Mouse (Mus musculus) heart, embryonic 10.5 days (tissue): ENCODE results near the gene Ndufaf7. TPM values are rescaled to one million over a fixed set of nuclear protein-coding genes. Genes with fewer than 3 reads are reported as not detected.

ENCODE experiments used
- DNase-seq: peaks from one replicate; pipeline ENCODE4 v3.0.0-alpha.2; 2017; ENCODE audit warnings: low spot score
- H3K27ac ChIP-seq: fragments of 300-500 bp; sonication (generic); 2 replicates; pipeline ENCODE4 v1.5.1; 2016; ENCODE audit warnings: mild to moderate bottlenecking
- H3K27me3 ChIP-seq: fragments of 300-500 bp; sonication (generic); 2 replicates; pipeline ENCODE4 v1.6.1; 2016; ENCODE audit warnings: mild to moderate bottlenecking; ENCODE audit not compliant: poor library complexity, insufficient read depth, severe bottlenecking
- H3K36me3 ChIP-seq: fragments of 300-500 bp; sonication (generic); 2 replicates; pipeline ENCODE4 v1.6.1; 2016; ENCODE audit warnings: mild to moderate bottlenecking, moderate library complexity
- H3K4me1 ChIP-seq: fragments of 300-500 bp; sonication (generic); 2 replicates; pipeline ENCODE4 v1.6.1; 2016; ENCODE audit warnings: mild to moderate bottlenecking
- H3K4me3 ChIP-seq: fragments of 300-500 bp; sonication (generic); 2 replicates; pipeline ENCODE4 v1.5.1; 2016; ENCODE audit warnings: mild to moderate bottlenecking, moderate library complexity
- H3K9me3 ChIP-seq: fragments of 300-500 bp; sonication (generic); 2 replicates; pipeline ENCODE4 v1.6.1; 2016; ENCODE audit warnings: mild to moderate bottlenecking, moderate library complexity
- WGBS: fragments of 180-500 bp; shearing (Covaris S2); methylation state at CpG from one replicate; pipeline ENCODE4 v1.1.7; 2016; 5-methylcytosine and 5-hydroxymethylcytosine counted together
- polyA plus RNA-seq: library from polyadenylated mRNA; unstranded; fragments of >200 nt; fragmentation: Nextera tagmentation; extraction: Ambion mirVana; gene quantifications from 2 replicates; pipeline ENCODE4 v1.2.1, GENCODE M21; 2016

The Ndufaf7 gene
- polyA plus RNA-seq, 1 experiment from 2014 or later = 62.8 TPM

DNA sequence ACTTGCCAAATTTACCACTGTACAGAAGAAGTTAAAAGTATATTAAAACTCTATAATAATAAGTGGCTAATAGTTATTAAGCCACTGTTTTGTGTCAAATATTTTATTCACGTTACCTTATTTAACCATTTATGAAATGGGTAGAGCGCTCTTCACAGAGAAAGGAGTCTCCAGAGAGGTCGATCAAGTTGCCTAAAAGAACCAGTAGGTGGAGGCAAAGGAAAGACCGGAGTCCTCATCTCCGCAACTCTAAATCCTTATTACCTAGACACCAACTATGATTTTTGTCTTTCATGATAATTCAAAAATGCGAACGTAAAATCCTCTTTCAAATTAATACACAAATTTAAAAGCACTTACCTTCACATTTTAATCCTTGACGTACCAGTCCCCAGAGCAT is 46.2 kb downstream of the Ndufaf7 start:
- Histone ChIP-seq H3K36me3 (peaks cover 43% of the 10 kb centered on the region), H3K4me3 (no peak overlapping the region), H3K27ac (no peak overlapping the region), H3K27me3 (no peaks in the 10 kb centered on the region), H3K9me3 (no peaks in the 10 kb centered on the region), H3K4me1 (peaks cover 11% of the 10 kb centered on the region)
- no peak for DNase-seq
- WGBS = 93% methylated on average over 8 of the region's 8 CpGs

GRCm38 (mm10) chr17:78983736-78984135 is 46.8 kb downstream of the Ndufaf7 start:
- Histone ChIP-seq H3K27me3 (no peaks in the 10 kb centered on the region), H3K4me1 (peaks cover 11% of the 10 kb centered on the region), H3K27ac (no peak overlapping the region), H3K36me3 (peaks cover 40% of the 10 kb centered on the region), H3K9me3 (no peaks in the 10 kb centered on the region), H3K4me3 (0 out of 2 replicates have a peak overlapping the region, but pooled peaks have one; percentile 29)
- 82% methylated on average over 3 of the region's 3 CpGs for WGBS
- DNase-seq = no peak

DNA sequence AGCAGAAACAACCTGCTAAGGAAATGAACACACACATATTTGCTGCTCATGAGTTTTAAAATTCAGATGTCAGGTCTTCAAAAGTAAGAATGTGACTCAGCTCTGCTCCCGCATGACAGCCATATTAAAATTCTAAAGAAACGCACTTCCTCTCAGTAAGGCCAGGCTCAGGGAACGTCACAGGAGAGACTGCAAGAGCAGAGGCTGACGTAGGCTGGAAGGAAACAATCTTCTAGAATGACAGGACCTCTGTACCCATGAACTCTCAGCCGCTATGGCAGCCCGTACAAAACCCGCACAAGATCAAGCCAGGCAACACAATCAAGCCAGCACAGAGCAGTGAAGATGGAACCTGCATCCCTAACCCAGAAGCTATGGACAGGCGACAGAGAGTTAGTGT is 52.1 kb downstream of the Ndufaf7 start:
- WGBS = 82% methylated on average over 8 of the region's 8 CpGs
- H3K27me3 ChIP-seq = no peaks in the 10 kb centered on the region
- H3K9me3 ChIP-seq = no peaks in the 10 kb centered on the region
- no peak overlapping the region for H3K27ac ChIP-seq
- H3K4me1 ChIP-seq = peaks cover 11% of the 10 kb centered on the region
- DNase-seq = no peak
- H3K4me3 ChIP-seq = no peak overlapping the region
- peaks cover 9% of the 10 kb centered on the region; the same call in 1 of the 2 replicates for H3K36me3 ChIP-seq

DNA sequence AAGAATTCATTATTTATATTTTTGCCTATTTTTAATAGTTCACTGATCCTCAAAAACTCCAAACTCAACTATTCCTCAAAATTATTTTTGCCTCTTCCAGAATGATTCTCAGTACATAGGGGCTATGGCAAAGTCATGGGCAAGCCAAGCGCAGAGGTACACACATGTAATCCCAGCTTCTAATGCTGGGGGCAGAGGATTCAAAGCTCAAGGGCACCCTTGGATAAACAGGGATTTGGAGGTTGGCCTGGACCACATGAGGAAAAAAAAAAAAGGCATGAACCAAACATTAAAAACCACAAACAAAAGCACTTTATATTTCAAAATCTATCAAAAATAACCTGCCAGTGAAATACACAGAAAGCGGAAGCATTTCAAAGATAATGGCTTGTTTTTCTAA is 54.6 kb downstream of the Ndufaf7 start:
- 96% methylated on average over 2 of the region's 2 CpGs for WGBS
- Histone ChIP-seq H3K4me1 (no peaks in the 10 kb centered on the region), H3K4me3 (no peak overlapping the region), H3K27ac (no peak overlapping the region), H3K9me3 (no peaks in the 10 kb centered on the region), H3K27me3 (no peaks in the 10 kb centered on the region), H3K36me3 (peaks cover 4% of the 10 kb centered on the region; the same call in 1 of the 2 replicates)
- no peak for DNase-seq

DNA sequence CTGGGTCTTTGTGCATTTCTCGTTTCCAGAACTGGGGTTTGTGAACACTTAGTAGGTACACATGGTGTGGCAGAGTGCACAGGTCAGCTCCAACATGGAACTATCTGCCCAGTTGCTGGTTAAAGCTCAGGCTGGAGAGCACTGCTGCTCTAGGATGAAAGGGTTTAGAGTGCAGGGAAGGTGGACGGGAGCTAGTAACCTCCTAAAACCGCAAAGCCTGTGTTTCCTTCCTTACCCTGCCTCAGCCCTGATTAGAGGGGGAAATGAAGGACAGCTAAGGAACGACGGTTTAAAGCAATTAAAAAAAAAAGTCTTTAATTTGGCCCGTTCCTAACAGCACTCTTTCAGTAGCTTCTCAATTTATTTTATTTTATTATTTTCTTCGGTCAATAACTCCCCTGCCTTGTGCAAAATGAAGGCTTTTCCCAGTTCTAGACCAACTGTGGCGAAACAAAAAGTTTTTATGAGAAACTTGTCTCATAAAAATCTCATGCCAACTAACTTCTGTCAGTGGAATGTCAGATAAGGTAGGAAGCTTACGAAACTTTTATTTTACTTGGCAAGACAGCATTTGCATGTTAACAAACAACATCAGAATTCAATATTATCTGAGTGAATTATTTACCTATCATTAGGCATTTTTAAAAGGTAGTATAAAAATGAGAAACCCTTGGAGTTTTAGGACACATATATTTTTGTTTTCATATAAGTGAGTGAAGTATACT is 55.5 kb downstream of the Ndufaf7 start:
- DNase-seq = no peak
- Histone ChIP-seq H3K9me3 (no peaks in the 10 kb centered on the region), H3K36me3 (peaks cover 4% of the 10 kb centered on the region; the same call in 1 of the 2 replicates), H3K4me1 (no peaks in the 10 kb centered on the region), H3K27ac (no peak overlapping the region), H3K27me3 (no peaks in the 10 kb centered on the region), H3K4me3 (no peak overlapping the region)
- 76% methylated on average over 9 of the region's 9 CpGs for WGBS

- peaks cover 4% of the 10 kb centered on the region; the same call in 1 of the 2 replicates for H3K36me3 ChIP-seq
- WGBS = 76% methylated on average over 2 of the region's 2 CpGs
- no peaks in the 10 kb centered on the region for H3K27me3 ChIP-seq
- no peaks in the 10 kb centered on the region for H3K9me3 ChIP-seq
- DNase-seq = no peak
- H3K4me1 ChIP-seq = no peaks in the 10 kb centered on the region
- H3K4me3 ChIP-seq = no peak overlapping the region
- no peak overlapping the region for H3K27ac ChIP-seq
Observed at GRCm38 (mm10) chr17:78993670-78994069, 56.7 kb downstream of the Ndufaf7 start.

GRCm38 (mm10) chr17:78994382-78994781 is 57.4 kb downstream of the Ndufaf7 start:
- WGBS = 83% methylated on average over 8 of the region's 8 CpGs
- H3K9me3 ChIP-seq = no peaks in the 10 kb centered on the region
- H3K4me1 ChIP-seq = no peaks in the 10 kb centered on the region
- no peak overlapping the region for H3K4me3 ChIP-seq
- no peak for DNase-seq
- peaks cover 4% of the 10 kb centered on the region; the same call in 1 of the 2 replicates for H3K36me3 ChIP-seq
- H3K27me3 ChIP-seq = no peaks in the 10 kb centered on the region
- H3K27ac ChIP-seq = no peak overlapping the region

DNA sequence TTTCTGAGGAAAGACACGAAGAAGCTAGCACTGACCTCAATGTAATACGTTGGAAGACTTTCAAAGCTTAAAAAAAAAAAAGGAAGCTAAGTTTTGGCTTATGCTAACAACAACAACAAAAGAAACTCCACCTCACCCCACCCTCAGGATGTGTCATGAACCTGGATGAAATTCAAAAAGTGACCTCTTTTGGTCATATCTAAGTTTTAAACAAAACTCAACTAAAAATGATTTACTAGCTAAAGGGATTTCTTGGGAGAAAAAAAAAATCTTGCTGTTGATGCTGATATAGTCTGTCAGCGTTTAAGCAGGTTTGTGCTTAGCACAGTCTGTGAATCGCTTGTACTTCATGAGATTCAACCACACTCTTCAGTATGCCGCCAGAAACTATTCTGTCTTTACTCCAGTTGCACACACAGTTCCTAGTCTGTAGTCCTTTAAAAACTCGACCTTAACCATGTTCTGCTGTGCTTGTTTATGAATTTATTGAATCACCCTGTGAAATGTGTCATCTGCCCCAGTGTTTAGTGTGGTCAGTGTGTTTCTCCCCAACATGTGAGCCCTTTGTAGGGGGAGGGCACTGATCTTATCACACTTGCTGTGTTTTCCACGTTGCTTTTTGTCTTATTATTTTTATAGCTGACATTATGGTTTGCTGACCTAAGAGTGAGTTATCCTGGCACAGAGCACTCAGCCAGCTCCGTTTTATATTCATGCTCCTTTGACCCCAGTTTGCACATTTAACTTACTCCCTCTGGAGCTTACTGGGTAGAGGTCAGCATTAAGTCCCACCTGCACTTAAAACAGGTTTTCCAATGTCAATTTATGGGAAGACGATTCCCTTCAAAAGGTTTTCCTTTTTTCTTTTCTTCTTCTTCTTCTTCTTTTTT is 58.2 kb downstream of the Ndufaf7 start:
- H3K27ac ChIP-seq = no peak overlapping the region

More for the DNA sequence above, 58.2 kb downstream of the Ndufaf7 start:
- Histone ChIP-seq H3K36me3 (no peaks in the 10 kb centered on the region), H3K9me3 (no peaks in the 10 kb centered on the region), H3K4me3 (no peak overlapping the region), H3K4me1 (peaks cover 4% of the 10 kb centered on the region; the same call in 1 of the 2 replicates), H3K27me3 (no peaks in the 10 kb centered on the region)
- DNase-seq = no peak
- 78% methylated on average over 9 of the region's 9 CpGs for WGBS

Other genes starting within 250 kb of the Ndufaf7 start
- 8.5 and 12.6 TPM in 2 replicates for gene Strn, start 199.9 kb upstream of the Ndufaf7 start, polyA plus RNA-seq
- 16.2 and 20.1 TPM in 2 replicates for gene Heatr5b, start 101.8 kb upstream of the Ndufaf7 start, polyA plus RNA-seq
- 32.8 and 33.3 TPM in 2 replicates for gene Gpatch11, start 101.6 kb upstream of the Ndufaf7 start, polyA plus RNA-seq
- 7.3 and 9.7 TPM in 2 replicates for gene Eif2ak2, start 54.6 kb upstream of the Ndufaf7 start, polyA plus RNA-seq
- 0.06 and 0.10 TPM in 2 replicates for gene Sult6b1, start 30.1 kb upstream of the Ndufaf7 start, polyA plus RNA-seq
- gene Cebpzos, start 20.6 kb upstream of the Ndufaf7 start, polyA plus RNA-seq = 76.7 and 84.9 TPM in 2 replicates
- gene Cebpz, start 70 bp upstream of the Ndufaf7 start, polyA plus RNA-seq = 34.5 and 42.4 TPM in 2 replicates
- gene Prkd3, start 83.7 kb downstream of the Ndufaf7 start, polyA plus RNA-seq = 32.3 and 32.8 TPM in 2 replicates
- gene Qpct, start 114.8 kb downstream of the Ndufaf7 start, polyA plus RNA-seq = 13.3 and 25.5 TPM in 2 replicates